Mouse (Mus musculus) liver, adult 2 months (tissue): Measurements from ENCODE around the gene Shld2. TPM values are rescaled to one million over a fixed set of nuclear protein-coding genes. Genes with fewer than 3 reads are reported as not detected.

ENCODE experiments used
- DNase-seq: peaks from one replicate; pipeline ENCODE4 v3.0.0-alpha.2; 2011; ENCODE audit warnings: low read depth, low spot score; ENCODE audit errors: extremely low read depth
- H3K27ac ChIP-seq: fragments of 200-500 bp; replicated peaks from 2 replicates; pipeline ENCODE4 v1.5.1; 2012; ENCODE audit warnings: low read depth, mild to moderate bottlenecking, control low read depth, inconsistent platforms, low read length; ENCODE audit not compliant: insufficient read depth
- H3K27me3 ChIP-seq: fragments of 200-500 bp; 2 replicates; pipeline ENCODE4 v1.6.1; 2012; ENCODE audit warnings: mild to moderate bottlenecking, moderate library complexity, low read length, inconsistent platforms; ENCODE audit not compliant: control insufficient read depth, insufficient read depth
- H3K36me3 ChIP-seq: fragments of 200-500 bp; 2 replicates; pipeline ENCODE4 v1.6.1; 2012; ENCODE audit warnings: low read length, inconsistent platforms; ENCODE audit not compliant: control insufficient read depth, insufficient read depth
- H3K4me1 ChIP-seq: fragments of 200-500 bp; 2 replicates; pipeline ENCODE4 v1.6.1; 2011; ENCODE audit warnings: low read length; ENCODE audit not compliant: control insufficient read depth, insufficient read depth
- H3K4me3 ChIP-seq: fragments of 200-500 bp; 2 replicates; pipeline ENCODE4 v1.5.1; 2011; ENCODE audit warnings: low read depth, mild to moderate bottlenecking, control low read depth, low read length, moderate library complexity; ENCODE audit not compliant: insufficient read depth
- H3K79me2 ChIP-seq: fragments of 200-500 bp; 2 replicates; pipeline ENCODE4 v1.6.1; 2012; ENCODE audit warnings: inconsistent platforms, mild to moderate bottlenecking, low read length, moderate library complexity; ENCODE audit not compliant: control insufficient read depth, insufficient read depth
- H3K9ac ChIP-seq: fragments of 200-500 bp; 2 replicates; pipeline ENCODE4 v1.6.1; 2012; ENCODE audit warnings: low read depth, mild to moderate bottlenecking, control low read depth, inconsistent platforms, low read length
- CTCF ChIP-seq: fragments of 200-500 bp; IDR thresholded peaks from 2 replicates; pipeline ENCODE4 v1.5.1; 2011; ENCODE audit warnings: low read depth, low read length, control low read depth
- POLR2A ChIP-seq: fragments of 200-500 bp; IDR thresholded peaks from 2 replicates; pipeline ENCODE4 v1.6.1; 2011; ENCODE audit warnings: low read length, control low read depth; ENCODE audit not compliant: insufficient read depth; ENCODE audit errors: extremely low read depth
- WGBS: fragments of 180-500 bp; shearing (Covaris S2); methylation state at CpG from one replicate; pipeline ENCODE4 v1.1.7; 2018; 5-methylcytosine and 5-hydroxymethylcytosine counted together
- polyA plus RNA-seq: library from polyadenylated mRNA; depleted of rRNA; stranded (reverse); fragments of >200 nt; gene quantifications from 2 replicates; pipeline ENCODE4 v1.2.3, GENCODE M21; 2012
- total RNA-seq: library from RNA; depleted of rRNA; stranded (reverse); fragments of >200 nt; gene quantifications from 2 replicates; pipeline ENCODE4 v1.2.3, GENCODE M21; 2014

Shld2 gene
- total and polyA plus RNA-seq, 2 experiments: 12.2 to 36.4 TPM

- no peak for TF ChIP-seq CTCF
- TF ChIP-seq POLR2A: no peak
- Histone ChIP-seq H3K79me2 (no peaks in the 10 kb centered on the region), H3K4me3 (no peak overlapping the region), H3K36me3 (peaks cover 52% of the 10 kb centered on the region), H3K27ac (no peak overlapping the region), H3K4me1 (no peaks in the 10 kb centered on the region), H3K27me3 (no peaks in the 10 kb centered on the region), H3K9ac (no peak overlapping the region)
- DNase-seq: no peak
- WGBS: 93% methylated on average over 9 of the region's 9 CpGs
These were observed 77.2 kb downstream of the Shld2 start for GRCm38 (mm10) chr14:34232866-34233680.

- 87% methylated on average over 7 of the region's 7 CpGs for WGBS
These were observed 78.0 kb downstream of the Shld2 start for GRCm38 (mm10) chr14:34232340-34232739.

GRCm38 (mm10) chr14:34228830-34229506 lies 81.3 kb downstream of the Shld2 start:
- no peak overlapping the region for H3K9ac ChIP-seq
- 82% methylated on average over 10 of the region's 10 CpGs for WGBS
- no peak overlapping the region for H3K4me3 ChIP-seq
- TF ChIP-seq CTCF (no peak), POLR2A (no peak)
- H3K27me3 ChIP-seq: no peaks in the 10 kb centered on the region
- DNase-seq: no peak
- H3K36me3 ChIP-seq: peaks cover 24% of the 10 kb centered on the region
- no peaks in the 10 kb centered on the region for H3K4me1 ChIP-seq
- H3K79me2 ChIP-seq: no peaks in the 10 kb centered on the region
- H3K27ac ChIP-seq: no peak overlapping the region

More at GRCm38 (mm10) chr14:34232340-34232739, 78.0 kb downstream of the Shld2 start:
- Histone ChIP-seq H3K4me1 (no peaks in the 10 kb centered on the region), H3K79me2 (no peaks in the 10 kb centered on the region), H3K36me3 (peaks cover 48% of the 10 kb centered on the region), H3K4me3 (no peak overlapping the region), H3K27me3 (no peaks in the 10 kb centered on the region), H3K9ac (no peak overlapping the region), H3K27ac (no peak overlapping the region)
- TF ChIP-seq POLR2A: no peak
- no peak for TF ChIP-seq CTCF
- no peak for DNase-seq

GRCm38 (mm10) chr14:34227981-34228380 lies 82.3 kb downstream of the Shld2 start:
- Histone ChIP-seq H3K27ac (no peak overlapping the region), H3K4me1 (no peaks in the 10 kb centered on the region), H3K9ac (no peak overlapping the region), H3K36me3 (peaks cover 15% of the 10 kb centered on the region), H3K27me3 (no peaks in the 10 kb centered on the region), H3K79me2 (no peaks in the 10 kb centered on the region), H3K4me3 (no peak overlapping the region)
- DNase-seq: no peak
- WGBS: 90% methylated on average over 12 of the region's 12 CpGs
- no peak for TF ChIP-seq POLR2A
- TF ChIP-seq CTCF: no peak

GRCm38 (mm10) chr14:34226566-34226965 lies 83.7 kb downstream of the Shld2 start:
- no peak overlapping the region for H3K27ac ChIP-seq
- no peak overlapping the region for H3K4me3 ChIP-seq
- no peaks in the 10 kb centered on the region for H3K4me1 ChIP-seq
- H3K79me2 ChIP-seq: no peaks in the 10 kb centered on the region
- H3K9ac ChIP-seq: no peak overlapping the region
- H3K36me3 ChIP-seq: peaks cover 3% of the 10 kb centered on the region
- 47% methylated on average over 4 of the region's 4 CpGs for WGBS
- H3K27me3 ChIP-seq: no peaks in the 10 kb centered on the region
- DNase-seq: peak; percentile 28
- no peak for TF ChIP-seq CTCF
- TF ChIP-seq POLR2A: no peak

GRCm38 (mm10) chr14:34225986-34226385 lies 84.3 kb downstream of the Shld2 start:
- Histone ChIP-seq H3K4me3 (no peak overlapping the region), H3K27me3 (no peaks in the 10 kb centered on the region), H3K36me3 (no peaks in the 10 kb centered on the region), H3K4me1 (no peaks in the 10 kb centered on the region), H3K79me2 (no peaks in the 10 kb centered on the region), H3K9ac (no peak overlapping the region), H3K27ac (no peak overlapping the region)
- DNase-seq: no peak
- WGBS: 88% methylated on average over 9 of the region's 9 CpGs
- no peak for TF ChIP-seq CTCF
- no peak for TF ChIP-seq POLR2A
